Mouse (Mus musculus) stomach, embryonic 14.5 days (tissue): ENCODE results near the gene Cenpk. TPM values are rescaled to one million over a fixed set of nuclear protein-coding genes. Genes with fewer than 3 reads are reported as not detected.
"Not testable (repeated sequence)": the region's sequence is repeated elsewhere in the genome, so short reads cannot be mapped to it uniquely, and the experiment has no call there.

Experiments
- ATAC-seq: fragments of 200-750 bp; cut with Nextera tagmentation; 2 replicates; pipeline ENCODE4 v1.8.0; 2017; ENCODE audit warnings: low read depth, moderate TSS enrichment; ENCODE audit not compliant: insufficient number of reproducible peaks, insufficient read depth, low FRiP score
- H3K27ac ChIP-seq: fragments of 300-500 bp; sonication (generic); 2 replicates; pipeline ENCODE4 v1.5.1; 2014; ENCODE audit warnings: mild to moderate bottlenecking, low read length, moderate library complexity, mixed read lengths
- H3K27me3 ChIP-seq: fragments of 300-500 bp; sonication (generic); 2 replicates; pipeline ENCODE4 v1.6.1; 2014; ENCODE audit warnings: low read length, control low read depth, mixed read lengths; ENCODE audit not compliant: control insufficient read depth, insufficient read depth
- H3K36me3 ChIP-seq: fragments of 300-500 bp; sonication (generic); 2 replicates; pipeline ENCODE4 v1.6.1; 2014; ENCODE audit warnings: mild to moderate bottlenecking, control low read depth, low read length, moderate library complexity, mixed read lengths; ENCODE audit not compliant: control insufficient read depth, insufficient read depth
- H3K4me1 ChIP-seq: fragments of 300-500 bp; sonication (generic); 2 replicates; pipeline ENCODE4 v1.6.1; 2014; ENCODE audit warnings: low read length, control low read depth, mixed read lengths; ENCODE audit not compliant: control insufficient read depth, insufficient read depth
- H3K4me2 ChIP-seq: fragments of 300-500 bp; sonication (generic); replicated peaks from 2 replicates; pipeline ENCODE4 v1.6.1; 2014; ENCODE audit warnings: low read depth, low read length, control low read depth
- H3K4me3 ChIP-seq: fragments of 300-500 bp; sonication (generic); 2 replicates; pipeline ENCODE4 v1.5.1; 2014; ENCODE audit warnings: low read depth, low read length, control low read depth
- H3K9ac ChIP-seq: fragments of 300-500 bp; sonication (generic); replicated peaks from 2 replicates; pipeline ENCODE4 v1.6.1; 2014; ENCODE audit warnings: low read depth, mild to moderate bottlenecking, control low read depth, low read length, moderate library complexity, mixed read lengths
- H3K9me3 ChIP-seq: fragments of 300-500 bp; sonication (generic); 2 replicates; pipeline ENCODE4 v1.6.1; 2016; ENCODE audit warnings: low read depth, low read length, control low read depth; ENCODE audit not compliant: control insufficient read depth
- WGBS: fragments of 180-500 bp; shearing (Covaris S2); extraction: QIAGEN DNeasy Blood & Tissue Kit; methylation state at CpG from one replicate; pipeline ENCODE4 v1.1.7; 2014; 5-methylcytosine and 5-hydroxymethylcytosine counted together
- polyA plus RNA-seq: library from polyadenylated mRNA; unstranded; fragments of >200 nt; fragmentation: Nextera tagmentation; extraction: Ambion mirVana; gene quantifications from 2 replicates; pipeline ENCODE4 v1.2.1, GENCODE M21; 2014

Gene Cenpk
- 61.1 and 69.2 TPM in 2 replicates for polyA plus RNA-seq

GRCm38 (mm10) chr13:104228384-104229066 lies at the start of gene Cenpk, which contains the start of gene Ppwd1:
Cenpk (plus strand) TSS chr13:104228611.
Ppwd1 (minus strand) TSS chr13:104228843.
- H3K27ac ChIP-seq, result peak within 1 kb of the TSS; percentile 92
- 0 out of 2 replicates have a peak, but pooled peaks cover 4% of the 10 kb centered on the region for H3K4me1 ChIP-seq
- peak within 1 kb of the TSS; percentile 70 for H3K4me3 ChIP-seq
- H3K9ac ChIP-seq, result peak within 1 kb of the TSS; percentile 72
- peaks cover 4% of the 10 kb centered on the region; the same call in 1 of the 2 replicates for H3K36me3 ChIP-seq
- WGBS, result under 1% methylated on average over 55 of the region's 55 CpGs
- no peaks in the 10 kb centered on the region for H3K27me3 ChIP-seq
- no peaks in the 10 kb centered on the region for H3K9me3 ChIP-seq
- H3K4me2 ChIP-seq, result peak within 1 kb of the TSS; percentile 61
- peak; percentile 100 for ATAC-seq

GRCm38 (mm10) chr13:104178650-104179121 lies 49.7 kb upstream of the Cenpk start, which contains the start of gene Trim23:
Trim23 (plus strand) TSS chr13:104178797.
- H3K36me3 ChIP-seq, result peaks cover 11% of the 10 kb centered on the region
- H3K4me3 ChIP-seq, result peak within 1 kb of the TSS; percentile 83
- H3K4me1 ChIP-seq, result peaks cover 8% of the 10 kb centered on the region; the same call in 1 of the 2 replicates
- peak within 1 kb of the TSS; percentile 60 for H3K9ac ChIP-seq
- peak; percentile 98 for ATAC-seq
- under 1% methylated on average over 38 of the region's 38 CpGs for WGBS
- H3K9me3 ChIP-seq, result no peaks in the 10 kb centered on the region
- peak within 1 kb of the TSS; percentile 85 for H3K27ac ChIP-seq
- no peaks in the 10 kb centered on the region for H3K27me3 ChIP-seq
- H3K4me2 ChIP-seq, result peak within 1 kb of the TSS; percentile 69

GRCm38 (mm10) chr13:104179176-104179888 lies 49.1 kb upstream of the Cenpk start:
- ATAC-seq, result no peak
- Histone ChIP-seq H3K27me3 (no peaks in the 10 kb centered on the region), H3K9me3 (no peaks in the 10 kb centered on the region), H3K4me3 (peak overlapping the region; percentile 83), H3K4me1 (peaks cover 8% of the 10 kb centered on the region; the same call in 1 of the 2 replicates), H3K9ac (peak overlapping the region; percentile 60), H3K36me3 (peaks cover 11% of the 10 kb centered on the region), H3K4me2 (peak overlapping the region; percentile 62), H3K27ac (peak overlapping the region; percentile 59; the same call in 1 of the 2 replicates)
- WGBS, result 17% methylated on average over 13 of the region's 13 CpGs

GRCm38 (mm10) chr13:104187357-104187756 lies 41.1 kb upstream of the Cenpk start:
- Histone ChIP-seq H3K4me3 (no peak overlapping the region), H3K27me3 (no peaks in the 10 kb centered on the region), H3K27ac (no peak overlapping the region), H3K4me1 (no peaks in the 10 kb centered on the region), H3K9me3 (no peaks in the 10 kb centered on the region), H3K4me2 (no peak overlapping the region), H3K36me3 (peaks cover 19% of the 10 kb centered on the region), H3K9ac (no peak overlapping the region)
- 69% methylated on average over 4 of the region's 4 CpGs for WGBS
- no peak for ATAC-seq

- peaks cover 17% of the 10 kb centered on the region for H3K36me3 ChIP-seq
- not testable (repeated sequence) for H3K27me3 ChIP-seq, H3K27ac ChIP-seq, H3K4me1 ChIP-seq, H3K4me2 ChIP-seq, H3K9ac ChIP-seq, H3K4me3 ChIP-seq, H3K9me3 ChIP-seq, ATAC-seq
Observed at GRCm38 (mm10) chr13:104195891-104196290, 32.5 kb upstream of the Cenpk start.

GRCm38 (mm10) chr13:104204313-104204712 lies 24.1 kb upstream of the Cenpk start:
- 60% methylated on average over 1 of the region's 1 CpGs for WGBS
- no peak for ATAC-seq
- no peaks in the 10 kb centered on the region for H3K9me3 ChIP-seq

GRCm38 (mm10) chr13:104227478-104227877 lies 933 bp upstream of the Cenpk start:
- no peak overlapping the region for H3K27ac ChIP-seq
- H3K9me3 ChIP-seq, result no peaks in the 10 kb centered on the region
- peak overlapping the region; percentile 72; the same call in 1 of the 2 replicates for H3K9ac ChIP-seq
- peak overlapping the region; percentile 70 for H3K4me3 ChIP-seq
- no peak for ATAC-seq
- peak overlapping the region; percentile 61 for H3K4me2 ChIP-seq
- no peaks in the 10 kb centered on the region for H3K27me3 ChIP-seq
- WGBS, result 59% methylated on average over 3 of the region's 3 CpGs
- 0 out of 2 replicates have a peak, but pooled peaks cover 4% of the 10 kb centered on the region for H3K4me1 ChIP-seq
- peaks cover 4% of the 10 kb centered on the region; the same call in 1 of the 2 replicates for H3K36me3 ChIP-seq

More at GRCm38 (mm10) chr13:104204313-104204712, 24.1 kb upstream of the Cenpk start:
- no peaks in the 10 kb centered on the region for H3K27me3 ChIP-seq
- H3K36me3 ChIP-seq, result peaks cover 30% of the 10 kb centered on the region
- no peak overlapping the region for H3K4me2 ChIP-seq
- H3K4me3 ChIP-seq, result no peak overlapping the region
- H3K4me1 ChIP-seq, result no peaks in the 10 kb centered on the region
- no peak overlapping the region for H3K9ac ChIP-seq
- H3K27ac ChIP-seq, result no peak overlapping the region

- Histone ChIP-seq H3K36me3 (peaks cover 4% of the 10 kb centered on the region; the same call in 1 of the 2 replicates), H3K9me3 (no peaks in the 10 kb centered on the region), H3K4me2 (peak overlapping the region; percentile 36), H3K4me1 (0 out of 2 replicates have a peak, but pooled peaks cover 4% of the 10 kb centered on the region), H3K27me3 (no peaks in the 10 kb centered on the region), H3K4me3 (peak overlapping the region; percentile 70), H3K9ac (peak overlapping the region; percentile 47), H3K27ac (0 out of 2 replicates have a peak overlapping the region, but pooled peaks have one; percentile 13)
- ATAC-seq, result no peak
- 4% methylated on average over 15 of the region's 15 CpGs for WGBS
Observed at GRCm38 (mm10) chr13:104229181-104229580, 770 bp downstream of the Cenpk start.
